Mouse (Mus musculus) frontal cortex, postnatal 36 days (tissue): ENCODE data around the gene Npas3.
A peak's percentile ranks its signal among the peaks of the same experiment; 100 is the strongest.

ENCODE experiments used
- DNase-seq, 2 experiments: peaks; one replicate each; pipeline ENCODE4 v3.0.0; 2022; ENCODE audit warnings: low spot score in 2 of 2

The Npas3 gene

DNA sequence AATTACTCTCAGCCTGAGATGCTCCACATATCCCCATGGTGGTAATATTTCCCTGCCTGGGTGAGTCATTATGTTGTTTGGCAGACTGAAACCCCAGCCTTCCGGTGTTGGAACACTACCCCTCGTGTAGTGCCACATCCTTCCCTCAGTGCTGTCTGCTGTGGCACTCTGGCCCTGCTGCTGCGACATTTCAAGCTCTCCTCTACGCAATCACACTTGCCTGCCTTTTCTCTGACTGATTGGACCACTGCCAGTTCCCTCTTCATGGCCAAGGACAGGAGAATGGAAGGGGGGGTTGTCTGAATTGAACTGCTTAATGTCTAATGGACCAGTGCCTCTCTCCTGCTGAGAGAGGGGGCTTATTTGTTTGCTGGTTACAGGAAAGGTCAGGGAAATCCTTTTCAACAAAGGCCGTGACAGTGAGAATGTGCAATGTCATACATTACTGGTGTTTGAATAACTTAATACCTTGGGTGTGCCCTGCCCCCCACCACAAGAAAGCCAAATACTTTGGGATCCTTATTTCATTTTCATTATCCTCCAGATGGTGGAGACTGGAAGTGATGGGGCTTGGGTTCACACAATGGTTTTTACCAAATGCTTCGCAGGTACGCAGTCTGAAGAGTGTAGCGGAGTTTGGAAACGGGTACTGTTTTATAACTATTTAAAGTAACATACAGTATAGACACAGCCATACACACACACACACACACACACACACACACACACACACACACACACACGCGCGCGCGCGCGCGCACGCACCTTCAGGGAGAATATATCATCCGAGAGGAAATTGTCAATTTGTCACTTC, 339.4 kb downstream of the Npas3 start:
- peak; percentile 25 to 36 for DNase-seq

DNA sequence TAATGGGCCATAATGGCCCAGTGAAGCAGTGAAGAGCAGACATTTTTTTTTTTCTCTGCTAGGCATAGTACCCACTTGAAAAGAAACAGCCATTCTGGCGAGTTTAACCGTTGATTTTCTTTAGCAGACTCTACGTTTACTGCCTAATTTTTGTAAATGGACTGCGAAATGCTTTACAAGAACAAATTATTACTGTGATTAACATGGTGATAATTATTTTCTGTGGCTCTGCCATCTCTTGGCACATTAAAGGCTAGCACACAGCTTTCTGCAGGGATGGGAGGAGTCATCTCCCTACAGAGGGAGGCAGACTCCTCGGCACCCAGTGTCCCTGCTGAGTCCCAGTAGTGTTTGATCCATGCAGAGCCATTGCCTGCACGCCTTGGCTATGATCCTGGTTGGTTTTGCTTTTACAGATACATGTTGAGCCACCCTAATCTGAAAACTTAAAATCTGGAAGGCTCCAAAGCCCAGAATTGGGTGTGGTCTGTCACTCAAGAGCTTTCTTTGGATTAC, 341.0 kb downstream of the Npas3 start:
- no peak for DNase-seq

DNA sequence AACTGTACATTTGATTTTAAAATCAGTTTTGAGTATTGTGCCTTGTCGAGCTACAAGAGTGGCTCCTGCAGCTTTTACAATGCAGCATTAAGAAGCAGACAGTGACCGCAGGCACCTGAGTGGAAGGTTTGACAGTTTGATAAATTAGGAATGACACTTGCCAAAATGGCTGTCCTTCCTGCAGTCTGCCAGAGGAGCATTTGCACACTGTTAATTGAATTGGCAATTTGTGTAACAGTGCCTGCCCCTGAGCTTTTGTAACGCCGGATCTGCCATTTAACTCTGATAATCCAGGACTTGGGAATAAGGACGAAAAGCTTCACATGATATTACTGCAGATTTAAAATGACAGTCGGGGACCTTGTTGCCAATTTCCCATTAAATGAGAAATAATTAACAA, 357.2 kb downstream of the Npas3 start:
- DNase-seq = no peak

DNA sequence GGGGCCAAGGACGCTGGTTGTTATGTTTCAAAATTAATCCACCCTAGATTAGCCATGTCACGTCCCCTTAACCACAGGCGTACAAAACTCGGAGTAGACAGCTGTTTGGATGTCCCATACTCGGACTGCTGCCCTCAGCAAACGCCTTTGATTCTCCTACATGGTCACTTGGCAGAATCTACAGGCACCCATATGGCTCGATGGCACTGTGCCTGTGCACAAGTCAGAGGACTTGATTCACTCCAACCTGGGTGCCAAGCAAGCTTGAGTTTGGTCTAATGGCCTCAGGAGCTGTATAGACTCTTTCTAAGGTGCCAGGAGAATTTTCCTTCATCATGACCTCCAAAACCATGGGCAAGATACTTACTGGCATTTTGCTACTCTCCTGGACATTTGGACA, 363.6 kb downstream of the Npas3 start:
- DNase-seq = no peak

DNA sequence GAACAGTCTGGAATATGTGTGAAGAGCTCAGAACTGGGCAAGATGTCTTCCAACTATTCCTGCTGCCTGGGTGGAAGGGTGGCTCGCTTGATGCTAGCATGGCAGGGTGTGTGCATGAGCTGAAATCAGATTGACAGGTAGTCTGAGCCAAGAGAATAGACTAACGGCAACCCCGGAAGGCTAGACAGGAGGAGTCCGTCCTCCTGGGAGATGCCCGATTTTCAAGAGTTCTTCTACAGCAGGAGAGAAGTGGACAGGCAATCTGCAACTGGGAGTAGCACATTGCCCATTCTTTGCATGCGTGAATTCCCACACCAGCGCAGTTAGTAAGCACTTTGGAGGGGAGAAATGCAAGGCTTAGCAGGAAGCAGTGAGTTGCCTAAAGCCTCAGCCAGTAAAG, 372.8 kb downstream of the Npas3 start:
- no peak for DNase-seq

DNA sequence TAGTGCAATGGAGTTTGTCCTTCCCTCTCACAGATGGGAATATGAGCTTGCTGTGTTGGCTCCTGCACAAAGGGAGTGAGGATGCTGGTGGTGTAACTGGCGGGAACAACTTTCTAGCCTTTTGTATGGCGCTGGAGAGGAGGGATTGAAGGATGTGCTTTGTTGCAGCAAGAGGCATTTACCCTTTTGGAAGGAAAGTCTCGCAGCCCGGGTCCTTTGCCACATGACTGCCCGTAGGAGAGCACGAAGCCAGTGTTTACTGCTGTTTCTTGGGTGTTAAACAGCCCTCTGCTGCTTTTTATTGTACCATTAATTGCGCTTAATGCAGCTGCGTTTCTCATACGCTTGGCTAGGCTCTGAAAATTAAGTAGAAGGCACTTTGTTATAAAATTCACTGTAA, 375.3 kb downstream of the Npas3 start:
- no peak for DNase-seq

DNA sequence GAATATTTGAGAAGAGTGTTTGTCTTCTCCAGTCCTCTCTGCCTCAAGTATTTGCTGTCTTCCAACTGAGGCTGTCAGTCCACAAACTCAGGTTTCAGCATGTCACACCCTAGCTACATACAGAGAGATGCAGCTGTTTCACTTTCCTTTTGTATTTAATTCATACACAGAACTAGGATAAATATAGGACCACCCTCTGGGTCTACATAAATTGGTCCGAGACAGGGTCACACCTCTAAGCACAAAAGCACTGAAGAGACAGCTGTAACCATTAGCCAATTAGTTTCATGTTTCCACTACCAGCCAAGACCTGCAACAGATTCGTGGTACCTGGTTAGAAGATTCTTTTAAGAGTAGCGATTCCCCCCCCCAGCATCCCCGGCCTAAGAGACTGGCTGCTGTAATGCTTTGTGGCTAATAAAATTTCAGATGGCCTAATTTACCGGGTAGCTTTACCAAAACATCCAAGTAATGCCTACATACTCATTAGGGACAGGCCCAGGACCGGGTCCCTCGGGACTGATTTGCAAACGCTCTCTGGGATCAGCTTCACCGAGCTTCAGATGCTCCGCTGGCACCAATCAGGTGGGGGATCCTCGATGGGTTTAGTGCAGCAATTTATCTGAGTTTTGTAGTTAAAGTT, 376.0 kb downstream of the Npas3 start:
- DNase-seq = no peak

DNA sequence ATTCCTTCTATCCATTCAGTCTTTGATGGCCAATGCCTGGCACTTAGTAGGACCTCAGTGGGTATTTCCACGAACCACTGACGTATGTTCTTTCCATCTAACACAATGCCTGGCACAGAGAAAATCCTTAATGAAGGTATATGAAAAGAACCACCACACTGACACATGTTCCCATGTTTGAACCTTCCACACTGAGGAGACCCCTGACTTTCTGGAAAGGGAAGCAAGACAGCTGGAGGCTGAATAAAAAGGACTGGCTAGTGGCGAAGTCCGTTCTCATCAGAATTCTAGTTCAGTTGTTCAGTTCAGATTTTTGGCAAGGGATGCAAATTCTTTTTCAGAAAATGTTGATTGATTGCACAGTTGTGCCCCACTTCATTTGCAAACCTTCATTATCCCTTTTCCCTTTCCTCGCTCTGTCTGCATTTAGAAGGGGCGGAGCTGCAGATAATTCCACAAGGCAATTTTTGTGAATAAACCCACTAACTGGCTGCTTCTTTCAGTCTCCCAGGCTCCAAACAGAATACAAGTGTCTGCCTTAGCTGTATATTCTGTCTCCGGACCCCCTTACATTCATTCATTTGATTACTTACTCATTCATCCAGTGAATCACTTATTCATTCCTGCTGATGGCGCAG, 381.1 kb downstream of the Npas3 start:
- DNase-seq = no peak

DNA sequence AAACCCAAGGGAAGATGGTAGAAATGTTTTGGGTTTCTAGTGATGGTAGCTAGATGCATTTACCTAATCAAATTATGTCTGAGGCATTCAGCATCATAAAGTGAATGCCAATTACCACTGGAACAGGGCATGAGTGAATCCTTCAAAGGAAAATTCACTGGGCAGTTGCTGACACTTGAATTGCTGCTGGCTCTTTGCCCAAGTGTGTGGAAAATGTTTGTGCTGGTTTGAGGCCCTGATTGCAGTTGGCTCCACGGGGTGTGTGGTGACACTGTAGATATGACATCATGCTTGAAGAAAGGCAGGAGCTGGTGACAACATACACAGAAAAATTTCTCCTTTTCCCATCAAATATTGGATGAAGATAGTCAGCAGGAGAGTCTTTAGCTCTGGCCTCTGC, 382.1 kb downstream of the Npas3 start:
- no peak for DNase-seq

DNA sequence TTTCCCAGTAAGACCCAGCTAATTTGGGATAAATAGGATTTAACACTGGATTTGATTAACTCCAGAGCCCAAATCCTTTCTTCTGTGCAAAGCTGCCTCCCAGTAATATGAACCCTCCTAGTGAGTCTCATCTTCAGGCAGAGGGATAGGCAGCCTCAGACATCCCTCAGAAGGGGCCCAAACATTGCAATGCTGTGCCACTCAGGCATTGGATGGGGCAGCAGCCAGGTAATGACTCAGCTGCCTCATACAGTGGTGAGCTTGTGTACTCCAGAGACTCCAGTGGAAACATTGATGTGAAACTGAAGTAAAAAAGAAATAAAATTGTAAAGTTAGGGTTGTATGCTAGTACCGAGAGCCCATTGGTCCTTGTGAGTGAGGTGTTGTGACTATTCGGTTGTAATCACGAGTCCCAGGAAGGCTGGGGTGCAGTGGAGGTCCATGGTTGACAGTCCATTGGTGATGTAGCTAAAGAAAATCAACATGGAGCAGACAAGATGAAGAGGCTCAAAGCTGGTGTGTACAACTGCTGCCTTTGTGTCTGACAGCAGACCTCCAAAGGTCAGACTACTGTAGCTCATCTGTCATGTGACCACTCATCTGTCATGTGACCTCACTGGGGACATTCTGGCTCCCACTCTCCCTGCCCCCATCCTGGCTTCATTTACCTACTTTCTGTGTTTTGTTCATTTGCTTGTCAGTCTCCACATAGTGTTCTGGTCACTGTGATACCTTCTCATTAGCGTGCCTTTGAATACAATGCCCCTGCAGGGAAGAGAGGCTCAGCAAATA, 383.0 kb downstream of the Npas3 start:
- no peak for DNase-seq

DNA sequence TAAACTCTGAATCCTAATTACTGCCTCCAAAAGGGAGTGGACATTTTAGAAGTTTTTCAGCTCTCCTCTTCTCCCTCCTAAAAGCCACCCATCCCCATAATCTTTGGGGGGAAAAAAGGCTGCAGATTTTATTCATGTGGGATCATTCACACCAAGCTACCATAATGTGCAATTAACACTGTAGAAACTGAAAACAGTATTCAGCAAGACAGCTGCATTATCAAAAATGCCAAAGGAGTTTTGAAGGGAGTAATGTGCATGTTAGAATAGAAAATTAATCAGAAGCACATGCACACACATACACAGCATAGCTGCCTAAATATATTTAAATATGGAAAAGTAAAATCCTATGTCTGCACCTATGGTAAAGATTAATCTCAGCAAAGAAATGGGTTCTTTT, 390.1 kb downstream of the Npas3 start:
- no peak for DNase-seq

DNA sequence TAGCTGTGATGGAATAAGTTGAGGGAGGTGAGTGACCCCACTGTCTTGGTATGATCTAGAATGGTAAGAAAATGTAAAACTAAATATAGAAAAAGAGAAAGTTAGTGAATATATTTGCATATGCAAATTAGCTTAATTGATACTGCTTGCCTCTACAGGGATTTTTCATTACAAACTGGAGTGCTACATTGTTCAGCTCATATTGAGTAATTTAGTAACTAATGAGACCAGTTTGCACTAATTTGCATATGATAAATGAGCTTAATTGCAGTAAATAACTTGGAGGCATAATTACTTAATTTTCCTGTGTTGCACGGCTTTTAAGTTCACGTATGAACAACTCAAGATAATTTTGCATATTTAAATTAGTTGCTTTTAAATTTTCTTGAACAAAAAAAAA, 398.8 kb downstream of the Npas3 start:
- DNase-seq = no peak

DNA sequence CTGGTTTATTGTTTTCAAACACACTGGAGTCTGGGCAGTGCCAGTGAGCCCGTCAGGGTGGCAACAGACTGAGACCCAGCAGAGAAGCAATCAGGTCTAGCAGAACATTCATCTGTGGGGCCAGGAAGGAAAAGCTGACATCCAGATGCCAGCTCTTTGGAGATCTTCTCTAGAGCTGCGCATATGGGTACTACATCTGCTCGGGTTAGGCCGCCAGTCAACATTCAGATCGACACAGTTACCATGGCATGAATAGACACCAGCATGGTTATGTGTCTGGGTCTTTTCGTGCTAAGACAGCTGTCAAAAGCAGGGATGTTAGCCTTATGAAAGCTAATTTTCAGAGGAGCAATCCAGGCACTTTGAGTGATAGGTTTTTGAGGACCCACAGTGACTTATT, 407.8 kb downstream of the Npas3 start:
- DNase-seq = no peak

DNA sequence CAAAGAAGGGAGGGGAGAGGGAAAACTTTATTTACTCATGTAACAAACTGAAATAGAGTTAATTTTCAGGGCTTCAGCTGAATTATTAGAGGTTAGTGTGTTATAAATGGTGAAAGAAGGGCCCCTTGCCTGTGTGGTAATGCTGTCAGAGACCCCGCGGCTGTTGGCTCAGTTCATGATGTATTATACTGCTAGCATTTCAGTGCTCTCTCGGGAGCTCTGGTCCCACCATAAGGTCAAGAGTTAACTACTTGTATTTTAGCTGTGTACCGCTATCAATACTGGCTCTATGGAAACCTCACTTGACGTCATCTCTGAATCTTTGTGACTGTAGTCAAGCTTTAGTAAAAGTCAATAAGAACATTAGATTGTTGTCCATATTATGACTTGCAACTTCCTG, 415.6 kb downstream of the Npas3 start:
- no peak for DNase-seq

DNA sequence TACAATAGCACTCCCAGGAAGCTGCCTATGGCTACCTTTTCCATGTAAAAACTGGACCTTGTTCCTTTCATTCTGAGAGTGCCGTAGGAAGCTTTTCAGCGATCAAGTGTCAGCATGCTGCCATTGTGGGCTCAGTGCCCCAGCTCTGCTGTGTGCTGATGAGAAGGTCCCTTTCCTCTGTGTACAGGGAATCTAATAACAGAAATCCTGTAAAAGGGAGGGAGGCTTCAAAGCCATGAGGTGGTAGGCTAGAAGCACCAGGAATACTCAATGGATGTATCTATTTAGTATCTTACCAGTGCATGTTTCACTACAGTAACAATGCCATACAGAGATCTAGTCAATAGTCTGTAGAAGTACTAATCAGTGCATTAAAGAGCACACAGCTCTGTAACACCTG, 423.4 kb downstream of the Npas3 start:
- no peak for DNase-seq

DNA sequence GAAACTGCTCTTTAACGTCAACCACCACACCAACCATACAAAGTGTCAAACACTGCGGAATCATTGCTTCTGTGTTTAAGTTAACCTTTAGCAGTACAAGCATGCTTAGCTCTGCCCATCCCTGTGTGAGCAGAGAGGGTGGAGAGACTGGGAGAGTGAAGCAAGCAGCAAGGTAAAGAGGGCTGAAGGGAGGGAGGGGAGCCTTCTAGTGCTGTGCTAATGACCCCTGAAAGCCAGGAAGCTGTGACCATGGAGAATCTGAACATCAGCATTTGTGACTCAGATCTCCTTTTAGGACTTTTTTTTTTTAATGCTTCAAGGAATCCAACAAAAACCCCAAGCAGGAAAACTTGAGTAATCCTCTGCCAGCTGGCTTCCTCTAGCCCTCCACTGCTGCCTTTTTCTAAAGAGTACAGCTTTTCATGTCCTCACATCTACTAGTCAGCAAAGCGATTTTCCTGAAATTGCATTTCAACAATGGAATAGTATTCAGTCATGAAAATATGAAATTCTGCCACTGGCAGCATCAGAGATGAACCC, 428.7 kb downstream of the Npas3 start:
- no peak for DNase-seq

DNA sequence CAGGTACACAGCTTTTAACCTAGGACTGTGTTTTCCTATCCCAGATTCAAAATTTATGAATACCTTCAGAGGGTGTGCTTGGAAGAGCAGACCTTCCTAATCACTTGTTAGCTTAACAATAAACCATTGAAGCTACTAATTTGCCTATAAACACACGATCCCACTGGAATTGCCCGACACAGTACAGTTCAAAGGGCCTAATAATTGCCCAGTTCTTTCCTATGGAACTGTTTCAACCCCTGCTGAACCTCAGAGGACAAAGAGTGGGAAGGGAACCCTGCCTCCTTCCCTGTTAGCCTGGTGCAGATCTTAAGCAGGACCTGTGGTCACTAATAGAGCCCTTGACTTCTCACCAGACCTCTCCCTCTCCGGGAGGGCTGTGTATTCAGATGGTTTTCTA, 429.7 kb downstream of the Npas3 start:
- no peak for DNase-seq

DNA sequence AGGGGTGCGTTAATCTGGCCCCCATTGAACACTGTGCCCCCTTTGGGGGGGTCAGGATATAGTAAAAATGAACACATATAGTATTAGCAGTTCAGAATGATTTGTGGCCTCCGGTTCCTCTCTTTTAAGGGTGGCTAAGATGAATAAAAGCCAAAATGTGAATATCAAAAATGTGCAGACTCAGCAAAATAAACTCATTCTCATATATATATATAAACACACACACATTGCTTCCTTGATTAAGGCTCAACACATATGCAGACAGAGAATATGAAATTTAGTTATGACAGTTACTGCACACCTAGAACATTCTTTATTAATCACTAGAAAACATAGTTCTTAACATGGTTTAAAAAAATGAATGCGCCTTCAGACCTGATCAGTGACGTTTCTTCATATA, 430.7 kb downstream of the Npas3 start:
- DNase-seq = no peak

DNA sequence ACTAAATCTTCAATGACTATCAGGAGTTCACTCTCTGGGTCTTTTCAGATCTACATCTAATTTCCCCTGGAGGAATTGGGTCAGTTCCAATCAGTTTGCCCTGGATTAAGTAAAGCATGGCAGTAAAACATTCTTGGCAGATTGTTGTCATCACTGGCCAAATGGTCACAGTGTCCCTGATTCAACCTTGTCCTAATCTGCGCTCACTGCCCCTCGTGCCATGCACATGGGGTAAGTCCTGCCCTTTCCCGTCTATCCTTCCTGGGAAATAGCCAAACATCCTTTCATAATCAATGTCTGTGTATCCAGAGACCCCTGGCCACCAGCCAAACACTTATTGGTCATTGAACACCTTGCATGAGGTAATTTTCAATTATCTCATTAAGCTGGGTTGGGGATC, 432.0 kb downstream of the Npas3 start:
- DNase-seq = no peak

DNA sequence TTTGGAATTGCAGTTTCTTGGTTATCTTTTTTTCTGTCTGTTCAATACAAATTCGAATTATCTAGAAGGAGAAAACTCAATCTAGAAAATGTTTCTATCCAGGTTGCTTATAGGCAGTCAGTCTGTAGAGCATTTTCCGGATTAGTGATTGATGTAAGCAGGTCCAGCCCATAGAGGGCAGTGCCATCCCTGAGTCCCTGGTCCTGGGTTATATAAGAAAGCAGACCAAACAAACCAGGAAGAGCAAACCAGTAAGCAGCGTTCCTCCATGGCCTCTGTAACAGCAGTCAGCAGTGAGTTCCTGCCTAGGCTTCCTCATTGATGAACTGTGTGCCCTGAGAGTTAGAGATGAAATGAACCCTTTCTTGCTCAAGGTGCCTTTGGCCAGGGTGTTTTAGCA, 433.6 kb downstream of the Npas3 start:
- no peak for DNase-seq

DNA sequence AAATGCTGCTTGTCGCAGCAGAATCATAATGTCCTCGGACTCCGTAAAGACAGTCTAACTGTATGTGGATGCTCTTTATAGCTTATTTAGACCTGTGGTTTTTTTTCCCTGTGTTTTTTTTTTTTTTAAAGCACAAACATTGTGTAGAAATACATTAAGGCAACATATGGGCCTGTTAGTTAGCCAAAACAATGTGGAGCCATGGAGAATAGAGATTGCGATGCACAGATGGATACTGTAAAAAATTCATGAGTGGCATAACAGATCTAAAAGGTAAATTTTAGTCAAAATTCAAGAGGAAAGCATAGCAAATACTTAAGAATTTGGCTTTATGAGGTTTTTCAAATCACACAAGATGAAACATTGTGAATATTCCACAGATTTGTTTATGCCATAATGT, 444.0 kb downstream of the Npas3 start:
- DNase-seq = no peak

DNA sequence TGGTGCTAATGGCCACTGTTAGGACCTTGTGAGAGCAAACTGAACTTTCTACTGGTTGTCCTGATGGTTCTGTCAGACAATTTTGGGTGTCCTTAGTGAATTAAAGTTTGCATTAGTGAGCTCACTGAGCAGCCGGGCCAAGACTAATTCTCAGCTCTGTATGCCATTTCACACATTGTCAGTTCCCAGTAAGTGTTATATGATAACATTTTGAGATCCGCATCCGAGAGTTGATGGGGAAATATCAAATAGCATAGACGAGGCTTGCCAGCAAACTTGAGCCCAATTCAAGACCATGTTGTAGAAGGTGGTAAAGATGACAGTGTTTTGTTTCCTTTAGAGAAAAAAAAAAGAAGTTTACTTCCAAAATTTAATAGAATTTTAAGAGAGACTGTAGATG, 445.9 kb downstream of the Npas3 start:
- DNase-seq = no peak
